12 mouse cellular contexts compared by ENCODE assay signal in the genomic region with DNA sequence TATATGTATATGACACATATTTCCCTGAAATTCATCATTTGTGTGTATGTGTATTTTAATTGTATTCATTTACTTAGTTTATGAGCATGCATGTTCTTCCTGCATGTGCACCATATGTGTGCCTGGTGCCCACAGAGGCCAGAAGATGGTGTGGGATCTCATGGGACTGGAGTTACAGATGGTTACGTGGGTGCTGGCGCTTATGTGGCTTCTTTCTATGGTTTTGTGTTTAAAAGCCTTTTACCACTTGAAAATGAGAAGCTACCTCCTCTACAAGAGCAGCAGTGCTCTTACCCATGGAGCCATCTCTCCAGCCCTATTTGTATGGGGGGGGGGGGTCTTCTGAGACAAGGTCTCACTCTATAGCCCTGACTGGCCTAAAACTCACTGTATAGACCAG. TPM values are rescaled to one million over a fixed set of nuclear protein-coding genes. Genes with fewer than 3 reads are reported as not detected.
"Had no signal": no experiment of that assay in that cellular context is flagged by ENCODE, and none has a peak within 500 bp of the region (broad histone marks: within the 10 kb centered on the region; RNA-seq: fewer than 3 reads in every experiment).

No protein-coding gene starts in this region.

- ATAC-seq: lung, postnatal 0 days; midbrain, embryonic 13.5 days; midbrain, embryonic 15.5 days had no signal

- DNase-seq: lung, adult 2 months; lung, postnatal 14 days; lung, postnatal 36 days; right cerebral cortex, postnatal 14 days; thymus, adult 2 months; thymus, postnatal 25 days; thymus, postnatal 4 days had no signal

RNA-seq across cellular contexts. Expression of a gene that starts 7.1 kb away (rescaled TPM):
- total RNA-seq: monocyte, adult 5-6 weeks had no signal

RNA-seq across cellular contexts. Expression of a gene that starts 7.7 kb away (rescaled TPM):
- total RNA-seq: monocyte, adult 5-6 weeks had no signal

RNA-seq across cellular contexts. Expression of a gene that starts 25.7 kb away (rescaled TPM):
- total RNA-seq: neutrophil, adult 5-6 weeks had no signal
